Mouse (Mus musculus): ENCODE data around the gene Podxl2. TPM values are rescaled to one million over a fixed set of nuclear protein-coding genes. Genes with fewer than 3 reads are reported as not detected.

The Podxl2 gene
- polyA plus RNA-seq, 1 experiment, result 100.0 TPM

DNA sequence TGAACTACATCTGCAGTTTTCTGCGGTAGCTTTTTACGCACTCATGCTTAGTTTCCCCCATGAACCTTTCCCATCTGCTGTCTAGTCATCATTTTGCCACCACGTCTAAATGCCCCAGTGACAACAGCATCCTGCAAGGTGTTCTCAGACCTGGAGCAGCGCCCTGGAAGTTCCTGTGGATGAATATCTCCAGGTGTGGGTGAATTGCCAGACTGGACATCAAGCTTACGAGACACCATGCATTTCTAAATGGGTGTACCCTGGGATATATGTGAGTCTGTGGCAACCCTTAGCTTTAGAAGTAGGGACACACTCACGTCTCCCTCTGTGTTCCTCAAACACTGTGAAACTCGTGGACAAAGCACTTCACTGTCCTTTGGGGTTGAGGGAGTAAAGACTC lies 74.7 kb downstream of the Podxl2 start:
- no peak for DNase-seq
- WGBS, result 70% methylated on average over 7 of the region's 7 CpGs
- Histone ChIP-seq H3K27me3 (ENCODE audit: control insufficient read depth, insufficient read depth, low read length) (no peaks in the 10 kb centered on the region), H3K4me3 (ENCODE audit: control insufficient read depth, insufficient read depth, low read length) (no peak overlapping the region), H3K27ac (ENCODE audit: control insufficient read depth, insufficient read depth, low read length) (no peak overlapping the region), H3K4me1 (replicated peaks; ENCODE audit: control insufficient read depth, insufficient read depth, low read length) (no peaks in the 10 kb centered on the region), H3K36me3 (ENCODE audit: control insufficient read depth, insufficient read depth, low read length) (no peaks in the 10 kb centered on the region)
- no peak for TF ChIP-seq CTCF (IDR thresholded peaks at IDR 0.05; ENCODE audit: borderline replicate concordance, control insufficient read depth, extremely low read depth, insufficient read depth, low read length, poor library complexity)
- no peak for TF ChIP-seq POLR2A (IDR thresholded peaks at IDR 0.05; ENCODE audit: control insufficient read depth, extremely low read depth, insufficient read depth, low read length, poor library complexity)

DNA sequence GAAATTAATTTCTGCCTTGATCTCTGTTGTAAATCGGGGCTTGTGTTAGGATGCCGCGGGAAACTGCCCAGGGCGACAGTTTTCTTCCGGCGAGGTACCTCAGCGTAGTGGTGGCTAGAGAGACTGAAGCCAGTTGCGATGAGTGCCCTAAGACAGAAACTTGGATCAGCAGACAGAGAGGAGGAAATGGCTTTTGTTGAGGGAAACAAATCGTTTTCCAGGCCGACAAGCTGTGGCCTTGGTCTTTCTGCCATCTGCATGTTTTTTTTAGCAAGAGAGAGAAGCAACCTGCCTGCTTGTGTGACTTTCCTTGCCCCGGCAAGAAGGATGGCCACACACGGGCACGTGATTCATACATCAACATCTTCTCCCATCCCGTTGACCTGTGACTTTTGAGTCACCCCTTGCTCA lies 80.3 kb downstream of the Podxl2 start:
- H3K4me3 ChIP-seq (ENCODE audit: control insufficient read depth, insufficient read depth, low read length), result no peak overlapping the region
- TF ChIP-seq CTCF (IDR thresholded peaks at IDR 0.05; ENCODE audit: borderline replicate concordance, control insufficient read depth, extremely low read depth, insufficient read depth, low read length, poor library complexity) (no peak), POLR2A (IDR thresholded peaks at IDR 0.05; ENCODE audit: control insufficient read depth, extremely low read depth, insufficient read depth, low read length, poor library complexity) (no peak)
- WGBS, result 85% methylated on average over 14 of the region's 14 CpGs
- no peaks in the 10 kb centered on the region for H3K36me3 ChIP-seq (ENCODE audit: control insufficient read depth, insufficient read depth, low read length)
- no peak for DNase-seq
- H3K4me1 ChIP-seq (replicated peaks; ENCODE audit: control insufficient read depth, insufficient read depth, low read length), result no peaks in the 10 kb centered on the region
- no peaks in the 10 kb centered on the region for H3K27me3 ChIP-seq (ENCODE audit: control insufficient read depth, insufficient read depth, low read length)
- H3K27ac ChIP-seq (ENCODE audit: control insufficient read depth, insufficient read depth, low read length), result no peak overlapping the region

DNA sequence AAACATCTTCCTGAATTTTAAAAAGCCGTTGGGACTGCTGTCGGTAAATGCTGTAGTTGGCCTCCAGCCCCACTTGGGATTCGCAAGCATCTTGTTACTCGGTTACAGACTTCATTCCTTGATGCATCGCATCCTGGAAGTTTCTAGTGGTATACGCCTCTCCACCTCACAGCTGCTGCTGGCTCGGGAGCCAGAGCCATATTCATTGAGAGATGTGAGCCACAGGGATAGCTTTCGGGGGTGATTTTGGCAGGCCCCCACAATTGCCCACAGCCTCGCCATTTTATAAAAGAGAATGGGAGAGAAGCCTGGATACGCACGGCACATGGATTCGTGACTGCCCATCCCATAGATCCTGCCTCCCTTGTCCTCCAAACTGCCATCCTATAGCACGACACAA lies 81.0 kb downstream of the Podxl2 start:
- no peaks in the 10 kb centered on the region for H3K27me3 ChIP-seq (ENCODE audit: control insufficient read depth, insufficient read depth, low read length)
- H3K4me1 ChIP-seq (replicated peaks; ENCODE audit: control insufficient read depth, insufficient read depth, low read length), result no peaks in the 10 kb centered on the region
- TF ChIP-seq CTCF (IDR thresholded peaks at IDR 0.05; ENCODE audit: borderline replicate concordance, control insufficient read depth, extremely low read depth, insufficient read depth, low read length, poor library complexity) (no peak), POLR2A (IDR thresholded peaks at IDR 0.05; ENCODE audit: control insufficient read depth, extremely low read depth, insufficient read depth, low read length, poor library complexity) (no peak)
- H3K4me3 ChIP-seq (ENCODE audit: control insufficient read depth, insufficient read depth, low read length), result no peak overlapping the region
- DNase-seq, result no peak
- WGBS, result 92% methylated on average over 13 of the region's 13 CpGs
- H3K27ac ChIP-seq (ENCODE audit: control insufficient read depth, insufficient read depth, low read length), result no peak overlapping the region
- no peaks in the 10 kb centered on the region for H3K36me3 ChIP-seq (ENCODE audit: control insufficient read depth, insufficient read depth, low read length)

DNA sequence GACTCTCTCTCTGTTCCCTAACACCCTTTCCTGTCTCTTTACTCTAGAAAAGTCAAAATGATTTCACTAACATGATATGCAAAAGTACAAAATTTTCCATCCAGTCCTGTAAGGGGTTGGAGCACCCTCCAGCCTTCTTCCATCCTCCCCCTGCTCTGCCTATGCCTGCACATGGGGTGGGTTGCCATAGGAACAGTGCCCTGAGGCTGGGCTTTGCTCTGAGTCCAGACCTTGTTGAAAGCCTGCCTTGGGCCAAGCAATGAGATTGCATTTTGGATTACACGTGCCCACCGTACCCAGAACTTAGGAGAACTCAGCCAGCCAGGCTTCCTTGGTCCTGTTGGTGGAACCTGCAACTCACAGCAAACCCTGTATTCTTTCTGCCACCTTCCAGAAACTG lies 81.6 kb downstream of the Podxl2 start:
- no peak for TF ChIP-seq POLR2A (IDR thresholded peaks at IDR 0.05; ENCODE audit: control insufficient read depth, extremely low read depth, insufficient read depth, low read length, poor library complexity)
- WGBS, result 53% methylated on average over 2 of the region's 2 CpGs
- no peak for DNase-seq
- Histone ChIP-seq H3K27me3 (ENCODE audit: control insufficient read depth, insufficient read depth, low read length) (no peaks in the 10 kb centered on the region), H3K36me3 (ENCODE audit: control insufficient read depth, insufficient read depth, low read length) (no peaks in the 10 kb centered on the region), H3K4me3 (ENCODE audit: control insufficient read depth, insufficient read depth, low read length) (no peak overlapping the region), H3K27ac (ENCODE audit: control insufficient read depth, insufficient read depth, low read length) (no peak overlapping the region), H3K4me1 (replicated peaks; ENCODE audit: control insufficient read depth, insufficient read depth, low read length) (no peaks in the 10 kb centered on the region)

Other genes with a start within 250 kb of the Podxl2 start
- 0.06 and 1.1 TPM in 2 replicates for gene Kbtbd12, start 237.1 kb downstream of the Podxl2 start, polyA plus RNA-seq (2012; rRNA removed)
- gene Mgll, start 150.6 kb downstream of the Podxl2 start, polyA plus RNA-seq (2012; rRNA removed), result 60.3 and 61.4 TPM in 2 replicates
- gene Abtb1, start 33.1 kb downstream of the Podxl2 start, polyA plus RNA-seq (2012; rRNA removed), result 204 and 239 TPM in 2 replicates
- gene Mcm2, start 23.7 kb upstream of the Podxl2 start, polyA plus RNA-seq (2012; rRNA removed), result 169 and 232 TPM in 2 replicates
- gene Tpra1, start 27.2 kb upstream of the Podxl2 start, polyA plus RNA-seq (2012; rRNA removed), result 300 and 366 TPM in 2 replicates

Measured in thymus, adult 2 months (tissue).